Mouse (Mus musculus) left cerebral cortex, postnatal 14 days (tissue): ENCODE measurements around the gene Pdhb. TPM values are rescaled to one million over a fixed set of nuclear protein-coding genes. Genes with fewer than 3 reads are reported as not detected.
"Not testable (repeated sequence)": the region's sequence is repeated elsewhere in the genome, so short reads cannot be mapped to it uniquely, and the experiment has no call there.

Experiments
- DNase-seq, 2 experiments: peaks; one replicate each; pipeline ENCODE4 v3.0.0; 2021 to 2022; ENCODE audit warnings: low spot score in 2 of 2, mixed read lengths in 1 of 2
- intact Hi-C: fragments of 180-260 bp; cut with DNase I; formaldehyde crosslinking; loops from one replicate; pipeline ENCODE4 v1.15.1; 2025
- total RNA-seq, 2 experiments: library from RNA; stranded (reverse); gene quantifications; 2 replicates each; pipeline ENCODE4 v1.2.3; 2021

The Pdhb gene
- total RNA-seq, 2 experiments from 2014 or later, result 201 to 206 TPM

DNA sequence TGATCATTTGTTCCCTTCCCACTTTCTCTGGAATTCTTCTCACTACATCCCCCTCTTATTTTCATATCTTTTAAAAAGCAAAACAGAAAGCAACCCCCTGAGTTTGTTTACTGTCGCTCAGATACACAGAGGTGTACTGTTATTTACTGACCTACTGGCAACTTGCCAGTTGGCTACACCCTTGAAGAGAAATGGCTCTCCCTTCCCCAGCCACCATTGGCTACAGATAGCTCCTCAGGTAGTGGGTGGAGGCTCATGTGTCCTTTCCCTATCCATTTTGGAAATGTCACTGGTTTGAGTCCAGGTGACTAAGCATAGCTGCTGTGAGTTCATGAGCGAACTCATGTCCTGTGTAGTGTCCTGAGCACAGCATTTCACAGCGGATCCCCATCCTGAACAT lies 28.9 kb upstream of the Pdhb start:
- DNase-seq, result no peak
- intact Hi-C loops, result no loop called here

DNA sequence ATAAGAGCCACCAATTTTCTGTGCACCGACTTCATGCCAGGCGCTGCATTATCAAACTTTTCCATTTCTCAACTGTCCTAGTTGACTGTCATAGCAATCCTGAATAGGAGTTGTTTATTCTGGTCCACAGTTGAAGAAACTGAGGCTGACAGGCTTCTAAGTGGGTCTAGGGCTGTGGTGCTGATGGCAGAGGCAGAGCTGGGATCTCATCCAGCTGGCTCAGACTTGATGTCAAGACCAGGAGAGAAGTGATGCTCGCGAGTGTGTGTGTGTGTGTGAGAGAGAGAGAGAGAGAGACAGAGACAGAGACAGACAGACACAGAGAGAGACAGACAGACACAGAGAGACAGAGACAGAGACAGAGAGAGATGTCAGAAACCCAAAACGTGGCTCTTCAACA lies 27.9 kb upstream of the Pdhb start:
- intact Hi-C loops, result no loop called here
- DNase-seq, result no peak

DNA sequence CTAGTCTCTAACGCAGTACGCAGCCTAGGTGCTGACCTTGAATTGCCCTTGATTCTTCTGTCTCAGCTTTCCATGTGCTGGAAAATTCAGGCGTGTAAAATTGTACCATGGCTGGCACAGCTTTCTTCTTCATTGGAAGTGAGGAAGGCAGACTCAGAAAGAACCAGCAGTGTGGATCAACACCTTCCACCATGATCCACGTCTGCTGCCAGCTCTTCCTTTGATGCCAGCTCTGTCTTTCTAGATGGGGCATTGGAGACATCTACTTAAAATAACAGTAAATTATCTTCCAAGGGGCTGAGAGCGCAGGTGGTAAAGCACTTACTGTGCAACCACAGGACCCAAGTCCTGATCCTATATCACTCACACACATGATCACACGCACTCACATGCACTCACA lies 19.9 kb upstream of the Pdhb start:
- intact Hi-C loops, result no loop called here

DNA sequence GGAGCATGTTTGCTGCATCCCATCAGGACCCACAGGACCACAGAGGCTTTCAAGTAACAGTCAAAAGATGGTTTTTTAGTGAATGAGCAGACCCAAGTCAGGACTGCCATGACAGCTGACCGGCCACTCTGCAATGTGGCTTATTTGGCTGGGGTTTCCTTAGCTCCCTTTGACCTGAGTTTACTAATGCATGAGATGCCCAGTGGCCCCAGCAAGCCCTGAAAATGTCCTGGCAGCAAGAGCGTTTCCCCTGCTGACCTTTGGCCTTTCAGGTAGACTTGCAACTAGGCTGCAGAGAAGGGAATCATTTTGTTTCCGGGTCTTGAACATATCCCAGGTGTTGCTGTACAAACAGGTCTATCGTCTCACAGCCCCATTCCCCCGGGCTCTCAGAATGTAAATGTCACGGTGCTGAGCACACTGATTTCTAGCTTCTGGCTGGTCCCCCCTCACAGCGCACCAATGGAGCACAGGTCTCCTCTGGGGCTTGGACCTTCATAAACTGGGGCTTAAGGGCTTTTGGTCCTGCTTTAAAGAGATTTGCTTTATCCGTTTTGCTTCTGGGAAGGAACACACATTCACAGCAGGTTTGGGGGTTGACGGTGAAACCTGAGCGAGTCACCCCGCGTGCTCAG lies 18.6 kb upstream of the Pdhb start:
- intact Hi-C loops, result no loop called here

More for the DNA sequence above, 19.9 kb upstream of the Pdhb start:
- DNase-seq, result no peak

DNA sequence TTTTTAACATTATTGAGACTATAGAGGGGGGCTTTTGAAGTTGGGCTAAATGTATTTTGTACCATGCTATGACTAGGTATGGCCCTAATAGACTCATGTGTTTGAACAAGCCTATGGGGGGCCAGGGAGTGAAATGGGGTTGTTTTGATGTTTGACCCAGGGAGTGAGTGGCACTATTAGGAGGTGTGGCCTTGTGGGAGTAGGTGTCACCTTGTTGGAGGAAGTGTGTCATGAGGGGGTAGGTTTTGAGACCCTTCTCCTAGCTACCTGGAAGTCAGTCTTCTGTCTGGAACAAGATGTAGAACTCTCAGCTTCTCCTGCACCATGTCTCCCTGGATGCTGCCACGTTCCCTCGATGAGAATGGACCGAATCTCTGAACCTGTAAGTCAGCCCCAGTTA lies 17.7 kb upstream of the Pdhb start:
- intact Hi-C loops, result no loop called here

More for the DNA sequence above, 18.6 kb upstream of the Pdhb start:
- DNase-seq, result no peak

DNA sequence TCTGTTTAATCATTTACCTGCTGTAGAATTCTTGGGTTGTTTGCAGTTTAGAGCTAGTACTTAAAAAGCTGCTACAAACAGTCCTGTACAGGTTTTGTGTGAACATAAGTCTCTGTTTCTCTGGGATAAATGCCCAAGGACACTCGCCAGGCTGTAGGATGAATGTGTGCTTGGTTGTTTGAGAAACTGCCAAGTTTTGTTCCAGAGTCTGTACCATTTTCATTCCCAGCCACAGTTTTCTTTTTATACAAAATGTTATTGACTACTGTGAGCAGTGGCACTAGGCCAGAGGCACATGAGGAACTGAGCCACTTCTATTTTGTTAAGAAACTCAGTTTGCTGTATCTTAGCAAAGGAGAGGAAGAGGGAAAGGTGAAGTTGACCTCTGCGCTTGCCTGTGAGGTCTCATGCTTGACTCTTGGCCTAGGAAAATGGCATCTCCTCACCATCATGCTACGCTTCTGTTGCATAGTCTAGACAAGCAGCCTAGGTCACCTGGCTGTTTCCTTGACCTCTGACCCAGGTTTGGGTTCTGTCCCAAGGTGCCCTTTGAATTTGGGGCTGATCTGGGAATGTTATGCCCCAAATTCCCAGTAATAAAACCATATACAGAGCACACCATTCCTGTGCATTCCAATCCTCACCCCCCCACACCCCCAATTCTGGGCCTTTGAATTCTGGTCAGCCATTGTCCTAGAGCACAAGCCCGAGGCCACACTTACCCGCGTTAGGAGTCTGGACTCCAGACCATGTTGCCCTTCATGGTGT lies 13.6 kb upstream of the Pdhb start:
- peak; percentile 77 to 93 for DNase-seq
- intact Hi-C loops, result loop anchor here (10.0 kb wide), 1 partner anchor 158 kb away; no protein-coding TSS in a partner anchor

More for the DNA sequence above, 17.7 kb upstream of the Pdhb start:
- DNase-seq, result no peak

DNA sequence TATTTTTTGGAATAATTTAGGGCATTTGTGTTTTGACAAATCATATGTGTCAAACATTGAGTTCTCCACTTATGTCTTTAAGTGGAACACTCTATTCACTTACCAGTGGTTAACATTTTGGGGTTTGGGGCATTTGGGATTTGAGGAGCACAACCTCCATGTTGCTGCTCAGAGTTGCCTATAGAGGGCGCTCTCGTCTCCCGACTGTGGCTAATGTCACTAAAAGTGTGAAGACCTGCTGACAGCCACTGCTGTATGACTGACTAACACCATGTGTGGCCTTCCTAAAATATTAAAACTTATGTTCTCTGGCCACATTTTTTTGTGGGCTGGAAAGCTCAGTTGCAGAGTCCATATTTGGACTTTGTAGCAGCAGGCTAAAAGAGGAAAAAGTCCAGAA lies 10.5 kb upstream of the Pdhb start:
- no peak for DNase-seq
- intact Hi-C loops, result loop anchor here (10.0 kb wide), 1 partner anchor 161 kb away; no protein-coding TSS in a partner anchor

DNA sequence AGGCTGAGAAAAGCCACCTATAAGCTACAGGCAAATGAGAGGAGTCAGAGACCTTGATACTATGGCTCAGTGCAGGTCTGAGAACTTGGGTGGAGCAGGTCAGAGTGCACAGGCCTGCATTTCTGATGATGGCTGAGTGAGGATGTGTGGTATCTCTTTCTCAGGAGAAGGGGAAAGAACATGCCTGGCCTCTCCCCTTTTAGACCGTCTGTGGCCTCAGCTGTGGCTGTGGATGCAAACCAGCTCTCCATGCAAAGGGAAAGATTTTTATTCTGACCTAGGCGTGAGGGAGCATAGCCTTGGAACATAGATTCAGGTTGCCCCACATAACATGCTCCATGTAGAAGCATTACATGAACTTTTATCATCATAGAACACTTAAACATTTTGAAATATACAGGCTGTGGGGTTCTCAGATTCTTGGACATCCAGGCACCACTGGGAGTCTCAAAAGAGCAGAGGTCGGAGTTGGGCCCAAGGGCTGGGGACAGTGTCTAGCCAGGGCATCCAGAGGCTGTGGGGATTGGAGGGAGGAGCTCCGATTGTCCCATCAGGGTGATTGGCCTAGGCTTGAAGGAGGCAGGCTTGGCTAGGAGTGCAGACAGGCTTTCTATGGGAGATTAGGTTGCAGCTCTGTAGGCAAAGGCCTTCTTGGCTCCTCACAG lies 7.7 kb upstream of the Pdhb start:
- intact Hi-C loops, result loop anchor here (10.0 kb wide), 1 partner anchor 164 kb away; no protein-coding TSS in a partner anchor
- no peak for DNase-seq

DNA sequence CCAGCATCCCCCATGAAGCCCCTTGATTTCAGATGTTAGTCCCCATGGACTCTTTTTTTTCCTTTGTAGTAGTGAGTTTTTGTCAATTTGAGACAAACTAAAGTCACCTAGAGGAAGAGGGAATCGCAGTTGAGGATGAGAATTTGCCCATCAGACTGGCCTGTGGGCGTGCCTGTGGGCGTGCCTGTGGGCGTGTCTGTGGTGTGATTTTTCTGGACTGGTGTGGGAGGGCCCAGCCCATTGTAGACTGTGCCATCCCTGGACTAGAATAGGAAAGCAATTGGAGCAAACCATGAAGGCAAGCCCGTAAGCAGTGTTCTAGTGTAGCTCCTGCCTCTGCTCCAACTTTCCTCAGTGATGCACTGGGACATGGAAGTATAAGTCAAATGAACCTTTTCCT lies 3.4 kb upstream of the Pdhb start:
- intact Hi-C loops, result no loop called here

DNA sequence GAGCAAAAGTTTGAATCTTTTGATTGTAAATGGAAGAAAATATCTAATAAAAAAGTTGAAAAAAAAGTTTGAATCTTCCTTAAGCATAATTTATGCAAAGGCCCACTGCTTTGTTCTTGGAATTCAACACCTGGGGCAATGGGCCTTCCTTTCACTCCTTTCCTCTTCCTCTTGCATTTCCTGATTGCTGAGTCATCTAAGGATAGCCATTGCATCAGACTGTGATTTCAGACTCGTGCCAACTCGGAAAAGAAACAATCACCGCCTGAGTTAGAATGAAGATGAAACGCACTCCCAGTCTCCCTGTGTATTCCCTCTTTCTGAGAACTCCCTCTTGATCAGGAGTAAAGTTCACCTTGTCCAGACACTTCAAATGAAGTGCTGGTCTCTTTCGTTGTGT lies 1.8 kb upstream of the Pdhb start:
- no peak for DNase-seq
- intact Hi-C loops, result loop anchor here (5.0 kb wide), 1 partner anchor 82 kb away; no protein-coding TSS in a partner anchor

More for the DNA sequence above, 3.4 kb upstream of the Pdhb start:
- no peak for DNase-seq

DNA sequence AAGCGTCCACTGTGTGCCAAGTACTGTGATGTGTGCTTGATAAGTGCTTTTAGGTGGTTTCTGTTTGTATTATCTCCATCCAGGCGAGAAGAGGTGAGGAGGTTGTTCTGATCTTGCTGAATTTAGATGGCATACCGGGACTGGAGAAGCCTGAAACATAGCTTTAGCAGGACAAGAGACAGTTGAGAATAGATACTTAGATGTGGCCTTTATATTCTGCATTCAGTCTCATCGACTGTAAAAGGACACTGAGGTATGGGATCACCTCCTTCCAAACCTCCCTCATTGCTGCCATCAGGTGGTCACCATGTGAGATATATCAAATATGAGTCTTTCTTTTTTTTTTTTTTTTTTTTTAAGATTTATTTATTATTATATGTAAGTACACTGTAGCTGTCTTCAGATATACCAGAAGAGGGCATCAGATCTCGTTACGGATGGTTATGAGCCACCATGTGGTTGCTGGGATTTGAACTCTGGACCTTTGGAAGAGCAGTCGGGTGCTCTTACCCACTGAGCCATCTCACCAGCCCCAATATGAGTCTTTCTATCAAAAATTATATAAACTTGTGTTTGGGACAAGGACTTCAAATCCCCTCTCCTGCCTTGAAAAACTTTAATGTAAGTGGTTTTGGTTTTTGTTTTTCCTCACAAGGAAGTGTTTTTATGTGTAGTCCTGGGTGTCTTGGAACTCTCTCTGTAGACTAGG lies 871 bp upstream of the Pdhb start:
- intact Hi-C loops, result loop anchor here (2.0 to 5.0 kb wide), 2 partner anchors 41 to 81 kb away; partner anchors contain the start of gene Kctd6
- DNase-seq, result not testable (repeated sequence)

DNA sequence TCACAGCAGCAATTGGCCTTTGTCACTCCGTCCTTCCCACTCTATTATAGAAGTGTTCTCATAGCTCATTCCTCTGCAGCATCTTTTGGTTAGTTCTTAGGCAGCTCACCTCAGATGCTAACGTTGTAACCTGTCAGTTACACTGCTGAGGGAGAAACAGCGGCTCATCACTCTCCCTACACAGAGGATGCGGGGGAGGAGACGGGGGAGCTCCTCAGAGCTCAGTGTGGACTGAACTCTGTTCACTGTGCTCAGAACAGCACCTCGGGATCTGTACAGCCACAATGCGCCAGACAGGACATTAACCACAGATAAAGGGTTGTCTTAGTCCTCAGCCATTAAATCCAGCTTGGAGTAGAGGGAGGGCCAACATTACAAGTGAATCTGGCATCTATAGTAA lies 8.4 kb downstream of the Pdhb start:
- DNase-seq, result no peak
- intact Hi-C loops, result no loop called here

DNA sequence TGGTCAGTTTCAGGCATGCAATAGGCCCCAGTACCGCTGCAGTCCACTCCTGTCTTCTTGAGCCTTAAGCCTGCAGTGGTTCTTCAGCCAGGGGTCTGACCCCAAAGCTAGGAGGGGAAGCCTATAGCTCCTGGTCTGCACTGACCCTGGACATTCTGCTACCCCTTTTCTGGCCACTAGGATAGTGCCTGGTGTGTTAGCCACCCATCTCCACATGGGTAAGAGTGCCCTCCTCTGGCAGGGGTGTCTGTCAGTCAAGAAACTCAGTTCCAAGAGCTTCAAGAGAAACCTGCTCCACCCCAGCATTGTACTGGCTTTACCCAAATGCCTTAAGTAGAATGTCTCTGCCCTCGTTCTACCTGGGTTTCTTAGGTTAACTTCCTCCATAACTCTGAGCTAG lies 11.0 kb downstream of the Pdhb start:
- DNase-seq, result no peak
- intact Hi-C loops, result no loop called here

DNA sequence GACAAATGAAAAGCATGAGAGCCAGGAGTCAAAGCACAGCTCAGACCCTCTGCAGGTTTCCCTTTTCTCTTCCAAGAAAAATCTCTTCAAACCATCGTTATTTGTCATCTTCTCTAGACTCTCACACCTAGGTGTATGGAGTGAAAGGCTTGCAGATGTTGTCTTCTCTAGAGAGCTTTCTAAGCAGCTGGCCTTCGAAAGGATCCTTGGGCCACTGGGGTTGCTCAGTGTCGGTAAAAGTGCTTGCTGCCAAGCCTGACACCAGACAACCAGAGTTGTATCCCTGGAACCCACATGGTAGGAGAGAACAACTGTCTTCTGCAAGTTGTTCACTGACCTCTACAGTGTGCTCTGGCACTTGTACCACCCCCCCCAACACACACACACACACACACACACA lies 13.7 kb downstream of the Pdhb start:
- DNase-seq, result no peak
- intact Hi-C loops, result loop anchor here (5.0 to 10.0 kb wide), 2 partner anchors 67 to 194 kb away; no protein-coding TSS in a partner anchor

DNA sequence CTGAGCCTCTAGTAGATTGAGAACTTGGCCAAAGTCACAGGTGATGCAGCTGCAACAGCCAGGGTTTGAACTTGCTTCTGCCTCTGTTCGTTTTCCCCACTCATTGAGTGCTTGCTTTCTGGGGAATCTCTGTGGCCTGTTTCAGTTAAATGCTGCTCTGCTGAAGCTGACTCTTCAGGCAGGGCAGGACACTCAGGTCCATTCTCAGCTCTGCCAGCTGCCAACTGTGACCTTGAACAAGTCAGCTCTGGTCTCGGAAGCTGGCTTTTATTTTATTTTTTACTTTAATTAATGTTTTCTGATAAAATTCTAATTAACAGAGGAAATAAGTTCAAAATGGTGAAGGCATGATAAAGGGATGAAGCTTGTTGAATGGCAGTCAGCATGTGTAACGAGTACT lies 14.1 kb downstream of the Pdhb start:
- no peak for DNase-seq
- intact Hi-C loops, result loop anchor here (5.0 to 10.0 kb wide), 2 partner anchors 66 to 194 kb away; no protein-coding TSS in a partner anchor

DNA sequence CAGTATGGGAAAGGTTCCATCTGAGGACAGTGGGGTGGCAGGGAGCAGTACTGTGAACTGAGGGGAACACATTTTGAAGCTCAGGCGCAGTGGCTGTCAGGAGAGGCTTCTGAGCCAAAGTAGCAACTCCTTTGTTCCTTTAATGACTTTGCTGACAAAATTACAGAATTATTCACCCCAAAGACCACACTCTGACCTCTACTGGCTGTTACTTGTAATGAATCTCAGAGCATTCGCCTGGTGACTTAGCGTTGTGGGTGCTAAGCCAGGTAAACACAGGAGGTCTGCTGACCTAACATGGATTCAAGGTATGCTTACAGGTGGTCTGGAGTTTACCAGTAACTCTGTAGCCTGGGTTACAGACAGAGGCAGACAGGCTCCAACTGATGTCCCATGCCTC lies 15.9 kb downstream of the Pdhb start:
- intact Hi-C loops, result loop anchor here (5.0 to 10.0 kb wide), 2 partner anchors 65 to 192 kb away; no protein-coding TSS in a partner anchor
- no peak for DNase-seq

DNA sequence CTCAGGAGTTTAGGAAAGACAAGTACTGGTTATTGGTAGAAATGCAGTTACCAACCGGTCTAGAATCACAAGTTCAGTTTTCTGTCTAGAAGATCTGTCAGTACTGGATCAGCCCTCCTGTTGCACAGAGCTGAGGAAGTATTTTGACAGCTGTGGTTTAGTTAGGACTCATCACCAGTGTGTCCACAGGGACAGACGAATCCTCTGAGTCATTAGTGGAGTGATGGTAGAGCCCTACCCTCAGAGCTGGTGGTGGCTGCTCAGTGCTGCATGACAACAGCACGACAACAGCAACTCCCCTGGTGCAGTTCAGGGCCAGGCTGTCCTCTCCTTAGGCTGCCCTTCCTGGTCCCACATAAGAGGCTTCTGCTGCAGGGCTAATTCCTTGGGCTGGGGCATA lies 18.8 kb downstream of the Pdhb start:
- no peak for DNase-seq
- intact Hi-C loops, result loop anchor here (10.0 kb wide), 1 partner anchor 189 kb away; no protein-coding TSS in a partner anchor

DNA sequence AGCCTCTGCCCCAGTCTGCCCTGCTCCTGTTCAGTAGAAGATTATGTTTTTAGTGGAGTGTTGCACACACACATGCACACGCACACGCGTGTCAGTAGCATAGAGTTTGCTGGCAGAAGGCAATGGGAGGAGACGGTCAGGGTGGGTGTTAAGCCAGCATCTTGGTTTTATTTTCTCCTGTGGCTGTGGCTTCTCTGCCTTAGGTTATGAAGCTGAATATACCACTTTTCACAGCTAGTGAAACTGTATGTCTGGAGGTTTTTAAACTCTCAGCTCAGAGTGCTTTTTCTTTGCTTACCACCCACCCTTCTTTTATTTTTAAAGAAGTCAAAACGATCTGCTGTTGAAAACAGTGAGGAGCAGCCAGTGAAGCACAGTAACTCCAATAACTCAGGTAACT lies 21.1 kb downstream of the Pdhb start:
- no peak for DNase-seq
- intact Hi-C loops, result loop anchor here (10.0 kb wide), 1 partner anchor 187 kb away; no protein-coding TSS in a partner anchor

DNA sequence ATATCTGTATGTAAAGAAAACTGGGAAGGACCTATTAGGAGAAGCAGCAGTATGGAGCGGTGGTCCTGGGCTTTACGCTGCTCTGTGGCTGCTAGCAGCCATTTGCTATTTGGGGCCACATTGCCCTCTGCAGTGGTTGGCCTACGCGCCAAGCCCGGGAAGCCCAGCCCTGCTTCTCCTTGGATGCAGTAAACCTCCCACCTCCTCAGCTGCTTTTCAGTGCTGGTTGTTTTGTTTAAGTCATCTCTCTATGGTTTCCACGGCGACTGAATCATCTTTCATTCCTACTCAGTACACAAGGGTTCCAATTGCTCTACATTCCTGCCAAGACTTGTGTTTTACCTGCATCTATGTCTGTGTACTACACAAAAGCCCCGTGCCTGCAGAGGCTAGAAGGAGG lies 24.0 kb downstream of the Pdhb start:
- DNase-seq, result peak in 1 of 2 experiments; percentile 58
- intact Hi-C loops, result no loop called here
